Mouse (Mus musculus) erythroblast, embryonic 14.5 days (primary cell): ENCODE data around the gene Ddx20.

Experiments used
- GATA1 ChIP-seq: IDR thresholded peaks from 2 replicates; pipeline ENCODE4 v1.6.1; 2012; ENCODE audit warnings: low read length, inconsistent platforms, mixed read lengths
- TAL1 ChIP-seq: IDR thresholded peaks from 3 replicates; pipeline ENCODE4 v1.6.1; 2012; ENCODE audit warnings: low read length, inconsistent platforms, mixed read lengths

- TF ChIP-seq TAL1 (no peak), GATA1 (no peak)
Measured at GRCm38 (mm10) chr3:105732360-105732759, 45.0 kb upstream of the Ddx20 start.
